Mouse (Mus musculus) hindbrain, embryonic 15.5 days (tissue): ENCODE results near the gene Pla2g4a. TPM values are rescaled to one million over a fixed set of nuclear protein-coding genes. Genes with fewer than 3 reads are reported as not detected.

Source experiments
- ATAC-seq: fragments of 200-750 bp; cut with Nextera tagmentation; 2 replicates; pipeline ENCODE4 v1.8.0; 2017; ENCODE audit warnings: low read depth, moderate number of reproducible peaks, moderate TSS enrichment; ENCODE audit not compliant: low FRiP score
- H3K27ac ChIP-seq: fragments of 300-500 bp; sonication (generic); replicated peaks from 2 replicates; pipeline ENCODE4 v1.5.1; 2015; ENCODE audit warnings: mild to moderate bottlenecking, inconsistent platforms
- H3K27me3 ChIP-seq: fragments of 300-500 bp; sonication (generic); 2 replicates; pipeline ENCODE4 v1.6.1; 2015; ENCODE audit warnings: control low read depth, inconsistent platforms
- H3K36me3 ChIP-seq: fragments of 300-500 bp; sonication (generic); 2 replicates; pipeline ENCODE4 v1.6.1; 2015; ENCODE audit warnings: control low read depth, inconsistent platforms
- H3K4me1 ChIP-seq: fragments of 300-500 bp; sonication (generic); replicated peaks from 2 replicates; pipeline ENCODE4 v1.6.1; 2015; ENCODE audit warnings: control low read depth, inconsistent platforms
- H3K4me2 ChIP-seq: fragments of 300-500 bp; sonication (generic); 2 replicates; pipeline ENCODE4 v1.6.1; 2015; ENCODE audit warnings: moderate library complexity, mild to moderate bottlenecking, inconsistent platforms
- H3K4me3 ChIP-seq: fragments of 300-500 bp; sonication (generic); 2 replicates; pipeline ENCODE4 v1.5.1; 2015; ENCODE audit warnings: mild to moderate bottlenecking, inconsistent platforms
- H3K9ac ChIP-seq: fragments of 300-500 bp; sonication (generic); 2 replicates; pipeline ENCODE4 v1.6.1; 2015; ENCODE audit warnings: inconsistent platforms
- H3K9me3 ChIP-seq: fragments of 300-500 bp; sonication (generic); 2 replicates; pipeline ENCODE4 v1.6.1; 2016; ENCODE audit warnings: control low read depth, inconsistent platforms
- WGBS: fragments of 180-500 bp; shearing (Covaris S2); methylation state at CpG from one replicate; pipeline ENCODE4 v1.1.7; 2015; 5-methylcytosine and 5-hydroxymethylcytosine counted together
- polyA plus RNA-seq: library from polyadenylated mRNA; unstranded; fragments of >200 nt; fragmentation: Nextera tagmentation; extraction: Ambion mirVana; gene quantifications from 2 replicates; pipeline ENCODE4 v1.2.1, GENCODE M21; 2015

The Pla2g4a gene
- polyA plus RNA-seq, 1 experiment from 2014 or later = 1.8 TPM

- Histone ChIP-seq H3K4me3 (no peak overlapping the region), H3K9ac (no peak overlapping the region), H3K36me3 (no peaks in the 10 kb centered on the region), H3K9me3 (no peaks in the 10 kb centered on the region), H3K4me1 (no peaks in the 10 kb centered on the region), H3K4me2 (no peak overlapping the region), H3K27ac (no peak overlapping the region), H3K27me3 (no peaks in the 10 kb centered on the region)
- ATAC-seq = no peak
- 98% methylated on average over 3 of the region's 3 CpGs for WGBS
These were observed 120.7 kb downstream of the Pla2g4a start for GRCm38 (mm10) chr1:149840312-149840930.

GRCm38 (mm10) chr1:149836496-149836895, 124.6 kb downstream of the Pla2g4a start:
- 89% methylated on average over 3 of the region's 3 CpGs for WGBS
- Histone ChIP-seq H3K27me3 (no peaks in the 10 kb centered on the region), H3K9ac (no peak overlapping the region), H3K36me3 (no peaks in the 10 kb centered on the region), H3K4me3 (no peak overlapping the region), H3K4me1 (no peaks in the 10 kb centered on the region), H3K27ac (no peak overlapping the region), H3K4me2 (no peak overlapping the region), H3K9me3 (no peaks in the 10 kb centered on the region)
- no peak for ATAC-seq

GRCm38 (mm10) chr1:149833876-149834275, 127.2 kb downstream of the Pla2g4a start:
- no peak for ATAC-seq
- H3K4me3 ChIP-seq = no peak overlapping the region
- H3K36me3 ChIP-seq = no peaks in the 10 kb centered on the region
- no peaks in the 10 kb centered on the region for H3K27me3 ChIP-seq
- no peaks in the 10 kb centered on the region for H3K4me1 ChIP-seq
- H3K4me2 ChIP-seq = no peak overlapping the region
- H3K9me3 ChIP-seq = no peaks in the 10 kb centered on the region
- H3K9ac ChIP-seq = no peak overlapping the region
- WGBS = 80% methylated on average over 2 of the region's 2 CpGs
- H3K27ac ChIP-seq = no peak overlapping the region

- H3K9me3 ChIP-seq = no peaks in the 10 kb centered on the region
- no peaks in the 10 kb centered on the region for H3K27me3 ChIP-seq
- H3K4me1 ChIP-seq = no peaks in the 10 kb centered on the region
- WGBS = 27% methylated on average over 2 of the region's 2 CpGs
- H3K36me3 ChIP-seq = no peaks in the 10 kb centered on the region
- ATAC-seq = peak; percentile 87
- H3K9ac ChIP-seq = no peak overlapping the region
- no peak overlapping the region for H3K27ac ChIP-seq
- H3K4me2 ChIP-seq = no peak overlapping the region
- H3K4me3 ChIP-seq = no peak overlapping the region
These were observed 128.1 kb downstream of the Pla2g4a start for GRCm38 (mm10) chr1:149832952-149833351.

- WGBS = 77% methylated on average over 1 of the region's 1 CpGs
- no peak overlapping the region for H3K4me2 ChIP-seq
- no peaks in the 10 kb centered on the region for H3K27me3 ChIP-seq
- no peaks in the 10 kb centered on the region for H3K4me1 ChIP-seq
- H3K36me3 ChIP-seq = no peaks in the 10 kb centered on the region
- no peak overlapping the region for H3K9ac ChIP-seq
- no peak overlapping the region for H3K27ac ChIP-seq
- no peak for ATAC-seq
- H3K9me3 ChIP-seq = no peaks in the 10 kb centered on the region
- H3K4me3 ChIP-seq = no peak overlapping the region
These were observed 128.6 kb downstream of the Pla2g4a start for GRCm38 (mm10) chr1:149832514-149832913.

- 95% methylated on average over 1 of the region's 1 CpGs for WGBS
- no peaks in the 10 kb centered on the region for H3K36me3 ChIP-seq
- H3K9me3 ChIP-seq = no peaks in the 10 kb centered on the region
- no peak overlapping the region for H3K4me3 ChIP-seq
- H3K27ac ChIP-seq = no peak overlapping the region
- no peaks in the 10 kb centered on the region for H3K27me3 ChIP-seq
- no peaks in the 10 kb centered on the region for H3K4me1 ChIP-seq
- no peak for ATAC-seq
- H3K9ac ChIP-seq = no peak overlapping the region
- no peak overlapping the region for H3K4me2 ChIP-seq
These were observed 130.0 kb downstream of the Pla2g4a start for GRCm38 (mm10) chr1:149831100-149831499.

GRCm38 (mm10) chr1:149813616-149814345, 147.3 kb downstream of the Pla2g4a start:
- H3K9ac ChIP-seq = no peak overlapping the region
- 92% methylated on average over 4 of the region's 4 CpGs for WGBS
- no peaks in the 10 kb centered on the region for H3K4me1 ChIP-seq

GRCm38 (mm10) chr1:149809527-149809926, 151.6 kb downstream of the Pla2g4a start:
- no peak overlapping the region for H3K4me3 ChIP-seq
- 65% methylated on average over 1 of the region's 1 CpGs for WGBS
- no peaks in the 10 kb centered on the region for H3K27me3 ChIP-seq
- no peak overlapping the region for H3K4me2 ChIP-seq
- H3K4me1 ChIP-seq = no peaks in the 10 kb centered on the region
- no peak overlapping the region for H3K9ac ChIP-seq
- no peak for ATAC-seq
- H3K36me3 ChIP-seq = no peaks in the 10 kb centered on the region
- no peaks in the 10 kb centered on the region for H3K9me3 ChIP-seq
- no peak overlapping the region for H3K27ac ChIP-seq

More at GRCm38 (mm10) chr1:149813616-149814345, 147.3 kb downstream of the Pla2g4a start:
- no peak for ATAC-seq
- Histone ChIP-seq H3K27ac (no peak overlapping the region), H3K4me2 (no peak overlapping the region), H3K9me3 (no peaks in the 10 kb centered on the region), H3K36me3 (no peaks in the 10 kb centered on the region), H3K27me3 (no peaks in the 10 kb centered on the region), H3K4me3 (no peak overlapping the region)

Other genes starting within 250 kb of the Pla2g4a start
- gene Ptgs2, start 138.7 kb upstream of the Pla2g4a start, polyA plus RNA-seq = 0.09 and 0.10 TPM in 2 replicates